Mouse (Mus musculus): Measurements from ENCODE around the gene Hivep1. TPM values are rescaled to one million over a fixed set of nuclear protein-coding genes. Genes with fewer than 3 reads are reported as not detected.

Gene Hivep1
- polyA plus RNA-seq, 2 experiments: 13.4 to 15.7 TPM

GRCm38 (mm10) chr13:42228849-42229248 lies 177.0 kb downstream of the Hivep1 start:
- ATAC-seq (ENCODE audit: low FRiP score, low read depth) (no peak), DNase-seq (ENCODE audit: low spot score) (no peak)
- no peak for TF ChIP-seq POLR2A (IDR thresholded peaks at IDR 0.05; ENCODE audit: borderline replicate concordance, extremely low read depth, insufficient read depth, insufficient read length)
- Histone ChIP-seq H3K27me3 (ENCODE audit: control insufficient read depth, insufficient read depth, low read length) (no peaks in the 10 kb centered on the region), H3K4me1 (ENCODE audit: control insufficient read depth, insufficient read depth, low read length) (peaks cover 6% of the 10 kb centered on the region), H3K27ac (replicated peaks; ENCODE audit: low read depth, low read length) (no peak overlapping the region), H3K9me3 (ENCODE audit: control insufficient read depth, low read length) (no peaks in the 10 kb centered on the region), H3K36me3 (ENCODE audit: control insufficient read depth, insufficient read depth, low read length) (no peaks in the 10 kb centered on the region), H3K4me3 (replicated peaks; ENCODE audit: low read length) (no peak overlapping the region), H3K9ac (ENCODE audit: low read depth, low read length, severe bottlenecking) (no peak overlapping the region), H3K4me2 (replicated peaks; ENCODE audit: low read depth, low read length, severe bottlenecking) (no peak overlapping the region)
- 91% methylated on average over 10 of the region's 10 CpGs for WGBS

GRCm38 (mm10) chr13:42233741-42234419 lies 182.1 kb downstream of the Hivep1 start:
- TF ChIP-seq POLR2A (IDR thresholded peaks at IDR 0.05; ENCODE audit: borderline replicate concordance, extremely low read depth, insufficient read depth, insufficient read length): no peak
- Histone ChIP-seq H3K4me3 (replicated peaks; ENCODE audit: low read length) (no peak overlapping the region), H3K36me3 (ENCODE audit: control insufficient read depth, insufficient read depth, low read length) (no peaks in the 10 kb centered on the region), H3K4me2 (replicated peaks; ENCODE audit: low read depth, low read length, severe bottlenecking) (no peak overlapping the region), H3K9ac (ENCODE audit: low read depth, low read length, severe bottlenecking) (no peak overlapping the region), H3K9me3 (ENCODE audit: control insufficient read depth, low read length) (no peaks in the 10 kb centered on the region), H3K4me1 (ENCODE audit: control insufficient read depth, insufficient read depth, low read length) (peaks cover 11% of the 10 kb centered on the region), H3K27me3 (ENCODE audit: control insufficient read depth, insufficient read depth, low read length) (no peaks in the 10 kb centered on the region), H3K27ac (replicated peaks; ENCODE audit: low read depth, low read length) (no peak overlapping the region)
- peak; percentile 18 for DNase-seq (ENCODE audit: low spot score)
- ATAC-seq (ENCODE audit: low FRiP score, low read depth): no peak
- WGBS: 50% methylated on average over 9 of the region's 9 CpGs

GRCm38 (mm10) chr13:42238520-42238919 lies 186.7 kb downstream of the Hivep1 start:
- no peaks in the 10 kb centered on the region for H3K27me3 ChIP-seq (ENCODE audit: control insufficient read depth, insufficient read depth, low read length)

GRCm38 (mm10) chr13:42242131-42242530 lies 190.3 kb downstream of the Hivep1 start:
- TF ChIP-seq POLR2A (IDR thresholded peaks at IDR 0.05; ENCODE audit: borderline replicate concordance, extremely low read depth, insufficient read depth, insufficient read length): no peak
- no peak overlapping the region for H3K27ac ChIP-seq (replicated peaks; ENCODE audit: low read depth, low read length)
- ATAC-seq (ENCODE audit: low FRiP score, low read depth) (peak; percentile 48), DNase-seq (ENCODE audit: low spot score) (peak; percentile 44)
- H3K9me3 ChIP-seq (ENCODE audit: control insufficient read depth, low read length): peaks cover 7% of the 10 kb centered on the region
- 10% methylated on average over 3 of the region's 3 CpGs for WGBS
- no peak overlapping the region for H3K4me2 ChIP-seq (replicated peaks; ENCODE audit: low read depth, low read length, severe bottlenecking)
- no peaks in the 10 kb centered on the region for H3K27me3 ChIP-seq (ENCODE audit: control insufficient read depth, insufficient read depth, low read length)
- H3K9ac ChIP-seq (ENCODE audit: low read depth, low read length, severe bottlenecking): no peak overlapping the region
- H3K36me3 ChIP-seq (ENCODE audit: control insufficient read depth, insufficient read depth, low read length): no peaks in the 10 kb centered on the region
- H3K4me3 ChIP-seq (replicated peaks; ENCODE audit: low read length): no peak overlapping the region
- peaks cover 5% of the 10 kb centered on the region; the same call in 1 of the 2 replicates for H3K4me1 ChIP-seq (ENCODE audit: control insufficient read depth, insufficient read depth, low read length)

More at GRCm38 (mm10) chr13:42238520-42238919, 186.7 kb downstream of the Hivep1 start:
- Histone ChIP-seq H3K9ac (ENCODE audit: low read depth, low read length, severe bottlenecking) (no peak overlapping the region), H3K4me1 (ENCODE audit: control insufficient read depth, insufficient read depth, low read length) (peaks cover 9% of the 10 kb centered on the region), H3K9me3 (ENCODE audit: control insufficient read depth, low read length) (peaks cover 7% of the 10 kb centered on the region), H3K36me3 (ENCODE audit: control insufficient read depth, insufficient read depth, low read length) (no peaks in the 10 kb centered on the region), H3K4me3 (replicated peaks; ENCODE audit: low read length) (no peak overlapping the region), H3K4me2 (replicated peaks; ENCODE audit: low read depth, low read length, severe bottlenecking) (no peak overlapping the region), H3K27ac (replicated peaks; ENCODE audit: low read depth, low read length) (no peak overlapping the region)
- 90% methylated on average over 3 of the region's 3 CpGs for WGBS
- no peak for DNase-seq (ENCODE audit: low spot score)
- no peak for ATAC-seq (ENCODE audit: low FRiP score, low read depth)
- no peak for TF ChIP-seq POLR2A (IDR thresholded peaks at IDR 0.05; ENCODE audit: borderline replicate concordance, extremely low read depth, insufficient read depth, insufficient read length)

Other genes starting within 250 kb of the Hivep1 start
- 3.9 TPM in 2 replicates for gene Adtrp, start 204.3 kb upstream of the Hivep1 start, polyA plus RNA-seq (2012; rRNA removed)
- 7.1 and 9.3 TPM in 2 replicates for gene Adtrp, start 204.3 kb upstream of the Hivep1 start, polyA plus RNA-seq (2014; fragmentation: Nextera tagmentation; extraction: Ambion mirVana)
- gene Edn1, start 249.5 kb downstream of the Hivep1 start, polyA plus RNA-seq (2012; rRNA removed): 2.4 and 2.8 TPM in 2 replicates
- 3.7 and 4.0 TPM in 2 replicates for gene Edn1, start 249.5 kb downstream of the Hivep1 start, polyA plus RNA-seq (2014; fragmentation: Nextera tagmentation; extraction: Ambion mirVana)